Mouse (Mus musculus): ENCODE measurements around the gene Hist1h2bp.
A peak's percentile ranks its signal among the peaks of the same experiment; 100 is the strongest.
"Not testable (repeated sequence)": the region's sequence is repeated elsewhere in the genome, so short reads cannot be mapped to it uniquely, and the experiment has no call there.

GRCm38 (mm10) chr13:21753524-21754285 is 33.6 kb upstream of the Hist1h2bp start, which contains the start of the genes Hist1h2ak and Hist1h2bn:
- TF ChIP-seq CTCF (IDR thresholded peaks at IDR 0.05; ENCODE audit: control insufficient read depth, insufficient read depth, low read length), result not testable (repeated sequence)
- peak; percentile 97 for TF ChIP-seq POLR2A (IDR thresholded peaks at IDR 0.05; ENCODE audit: borderline replicate concordance, control insufficient read depth, low read depth, low read length)
